Mouse (Mus musculus): ENCODE results near the gene Dlg3. TPM values are rescaled to one million over a fixed set of nuclear protein-coding genes. Genes with fewer than 3 reads are reported as not detected.

The Dlg3 gene
- 10 to 100 TPM; 33.8 to 35.1 TPM for total RNA-seq (2021)
- long read RNA-seq, experiment 1, transcript Dlg3-203 (14 exons, 3,692 nt), result minor isoform, 5 of 38 reads
- long read RNA-seq, experiment 1, transcript Dlg3-208 (12 exons, 3,316 nt), result major isoform, 22 of 38 reads
- long read RNA-seq, experiment 1, partial matches to known transcripts, result 10 of 38 reads
- long read RNA-seq, experiment 1, other reads (novel, unspliced or antisense), result 1 of 38 reads
- long read RNA-seq, experiment 2, transcript Dlg3-208 (12 exons, 3,316 nt), result major isoform, 27 of 55 reads
- long read RNA-seq, experiment 2, transcript Dlg3-203 (14 exons, 3,692 nt), result minor isoform, 6 of 55 reads
- long read RNA-seq, experiment 2, partial matches to known transcripts, result 20 of 55 reads
- long read RNA-seq, experiment 2, other reads (novel, unspliced or antisense), result 2 of 55 reads

GRCm38 (mm10) chrX:100767181-100767884 lies at the start of gene Dlg3:
Dlg3 (plus strand) TSS chrX:100767722.
- DNase-seq (ENCODE audit: low spot score in 2 of 2), result no peak

- no peak for DNase-seq (ENCODE audit: low spot score in 2 of 2)
These were observed 38.6 kb upstream of the Dlg3 start for GRCm38 (mm10) chrX:100728947-100729346.

- no peak for DNase-seq (ENCODE audit: low spot score in 2 of 2)
These were observed 37.8 kb upstream of the Dlg3 start, which contains the start of gene Gdpd2 for GRCm38 (mm10) chrX:100729665-100730188. Gdpd2 (plus strand) TSS chrX:100729873.

GRCm38 (mm10) chrX:100730266-100730665 lies 37.3 kb upstream of the Dlg3 start:
- no peak for DNase-seq (ENCODE audit: low spot score in 2 of 2)

- no peak for DNase-seq (ENCODE audit: low spot score in 2 of 2)
These were observed 33.2 kb upstream of the Dlg3 start for GRCm38 (mm10) chrX:100734359-100734758.

GRCm38 (mm10) chrX:100738918-100739317 lies 28.6 kb upstream of the Dlg3 start:
- peak in 1 of 2 experiments; percentile 13 for DNase-seq (ENCODE audit: low spot score in 2 of 2)

GRCm38 (mm10) chrX:100739443-100739842 lies 28.1 kb upstream of the Dlg3 start:
- DNase-seq (ENCODE audit: low spot score in 2 of 2), result no peak

GRCm38 (mm10) chrX:100740785-100741184 lies 26.7 kb upstream of the Dlg3 start:
- DNase-seq (ENCODE audit: low spot score in 2 of 2), result no peak

GRCm38 (mm10) chrX:100741940-100742339 lies 25.6 kb upstream of the Dlg3 start:
- no peak for DNase-seq (ENCODE audit: low spot score in 2 of 2)

GRCm38 (mm10) chrX:100765855-100766254 lies 1.7 kb upstream of the Dlg3 start:
- DNase-seq (ENCODE audit: low spot score in 2 of 2), result no peak

GRCm38 (mm10) chrX:100767885-100768626 lies 534 bp downstream of the Dlg3 start:
- no peak for DNase-seq (ENCODE audit: low spot score in 2 of 2)

GRCm38 (mm10) chrX:100769281-100769680 lies 1.8 kb downstream of the Dlg3 start:
- no peak for DNase-seq (ENCODE audit: low spot score in 2 of 2)

- DNase-seq (ENCODE audit: low spot score in 2 of 2), result peak; percentile 32
These were observed 6.9 kb downstream of the Dlg3 start for GRCm38 (mm10) chrX:100774341-100774811.

- no peak for DNase-seq (ENCODE audit: low spot score in 2 of 2)
These were observed 7.9 kb downstream of the Dlg3 start for GRCm38 (mm10) chrX:100775405-100775804.

- DNase-seq (ENCODE audit: low spot score in 2 of 2), result peak in 1 of 2 experiments; percentile 13
These were observed 9.0 kb downstream of the Dlg3 start for GRCm38 (mm10) chrX:100776494-100776893.

- peak; percentile 21 to 22 for DNase-seq (ENCODE audit: low spot score in 2 of 2)
These were observed 9.6 kb downstream of the Dlg3 start for GRCm38 (mm10) chrX:100776985-100777654.

GRCm38 (mm10) chrX:100777655-100778234 lies 10.2 kb downstream of the Dlg3 start:
- no peak for DNase-seq (ENCODE audit: low spot score in 2 of 2)

- DNase-seq (ENCODE audit: low spot score in 2 of 2), result no peak
These were observed 10.9 kb downstream of the Dlg3 start for GRCm38 (mm10) chrX:100778397-100778796.

- DNase-seq (ENCODE audit: low spot score in 2 of 2), result no peak
These were observed 21.8 kb downstream of the Dlg3 start for GRCm38 (mm10) chrX:100789322-100789721.

- DNase-seq (ENCODE audit: low spot score in 2 of 2), result no peak
These were observed 28.7 kb downstream of the Dlg3 start for GRCm38 (mm10) chrX:100796041-100796740.

Measured in adrenal gland, postnatal 4 days (tissue).